Mouse (Mus musculus) MEL (cell line): ENCODE data around the gene Mgat4b. TPM values are rescaled to one million over a fixed set of nuclear protein-coding genes. Genes with fewer than 3 reads are reported as not detected.

ENCODE experiments used
- DNase-seq: peaks from one replicate; pipeline ENCODE4 v3.0.0; 2011; ENCODE audit warnings: low read depth, low spot score
- H3K27ac ChIP-seq: 2 replicates; pipeline ENCODE4 v1.5.1; 2012; ENCODE audit warnings: low read depth, mild to moderate bottlenecking, control low read depth, low read length, moderate library complexity; ENCODE audit not compliant: control insufficient read depth
- H3K27me3 ChIP-seq, 2 experiments: fragments of 150-350 bp in 1 of 2; sonication (generic) in 1 of 2; 2 replicates each; pipeline ENCODE4 v1.6.1; 2012; ENCODE audit warnings: low read length in 2 of 2, mild to moderate bottlenecking in 2 of 2, improper control_type of control experiment in 1 of 2, moderate library complexity in 1 of 2; ENCODE audit not compliant: insufficient read depth in 2 of 2, control insufficient read depth in 1 of 2
- H3K36me3 ChIP-seq, 2 experiments: 2 replicates each; pipeline ENCODE4 v1.6.1; 2012 to 2014; ENCODE audit warnings: low read length in 2 of 2, improper control_type of control experiment in 1 of 2, inconsistent platforms in 1 of 2, mild to moderate bottlenecking in 1 of 2; ENCODE audit not compliant: insufficient read depth in 2 of 2, control insufficient read depth in 1 of 2
- H3K4me1 ChIP-seq, 2 experiments: fragments of 150-350 bp in 1 of 2; sonication (generic) in 1 of 2; 2 replicates each; pipeline ENCODE4 v1.6.1; 2012; ENCODE audit warnings: low read length in 2 of 2, improper control_type of control experiment in 1 of 2, mild to moderate bottlenecking in 1 of 2; ENCODE audit not compliant: insufficient read depth in 2 of 2, control insufficient read depth in 1 of 2
- H3K4me3 ChIP-seq, 2 experiments: fragments of 150-350 bp in 1 of 2; sonication (generic) in 1 of 2; 2 replicates each; pipeline ENCODE4 v1.5.1; 2012; ENCODE audit warnings: low read depth in 2 of 2, low read length in 2 of 2, mild to moderate bottlenecking in 2 of 2, moderate library complexity in 2 of 2, control low read depth in 1 of 2, improper control_type of control experiment in 1 of 2; ENCODE audit not compliant: control insufficient read depth in 1 of 2, insufficient read depth in 1 of 2
- H3K79me2 ChIP-seq: 2 replicates; pipeline ENCODE4 v1.6.1; 2012; ENCODE audit warnings: mild to moderate bottlenecking, low read length, moderate library complexity; ENCODE audit not compliant: control insufficient read depth, poor library complexity, insufficient read depth
- H3K9ac ChIP-seq: 2 replicates; pipeline ENCODE4 v1.6.1; 2012; ENCODE audit warnings: low read depth, mild to moderate bottlenecking, control low read depth, low read length, moderate library complexity; ENCODE audit not compliant: control insufficient read depth, poor library complexity, severe bottlenecking
- H3K9me3 ChIP-seq: fragments of 150-350 bp; sonication (generic); replicated peaks from 2 replicates; pipeline ENCODE4 v1.6.1; 2012; ENCODE audit warnings: mild to moderate bottlenecking, low read length, improper control_type of control experiment, moderate library complexity; ENCODE audit not compliant: insufficient read depth
- BHLHE40 ChIP-seq: IDR thresholded peaks from 2 replicates; pipeline ENCODE4 v1.6.1; 2012; ENCODE audit warnings: low read depth, mild to moderate bottlenecking, inconsistent platforms, low read length, improper control_type of control experiment, borderline replicate concordance
- CHD2 ChIP-seq: IDR thresholded peaks from 2 replicates; pipeline ENCODE4 v1.6.1; 2011; ENCODE audit warnings: low read length, improper control_type of control experiment
- CTCF ChIP-seq, 3 experiments: IDR thresholded peaks in 2 of 3; conservative IDR thresholded peaks in 1 of 3; 2 replicates each; pipeline ENCODE4 v1.5.1; 2011 to 2012; ENCODE audit warnings: low read length in 3 of 3, low read depth in 2 of 3, mild to moderate bottlenecking in 2 of 3, improper control_type of control experiment in 1 of 3, inconsistent platforms in 1 of 3, mixed read lengths in 1 of 3, moderate library complexity in 1 of 3; ENCODE audit not compliant: control insufficient read depth in 1 of 3, insufficient read depth in 1 of 3, poor library complexity in 1 of 3, severe bottlenecking in 1 of 3
- E2F4 ChIP-seq: IDR thresholded peaks from 2 replicates; pipeline ENCODE4 v1.6.1; 2011; ENCODE audit warnings: low read depth, low read length, improper control_type of control experiment, borderline replicate concordance
- EP300 ChIP-seq, 2 experiments: IDR thresholded peaks; 2 replicates each; pipeline ENCODE4 v1.6.1; 2011; ENCODE audit warnings: improper control_type of control experiment in 2 of 2, low read length in 2 of 2, low read depth in 1 of 2, mild to moderate bottlenecking in 1 of 2
- GATA1 ChIP-seq: IDR thresholded peaks from 2 replicates; pipeline ENCODE4 v1.6.1; 2011; ENCODE audit warnings: low read depth, low read length, improper control_type of control experiment
- JUND ChIP-seq: IDR thresholded peaks from 2 replicates; pipeline ENCODE4 v1.6.1; 2011; ENCODE audit warnings: low read depth, mild to moderate bottlenecking, improper control_type of control experiment, low read length
- MAFK ChIP-seq: IDR thresholded peaks from 2 replicates; pipeline ENCODE4 v1.6.1; 2011; ENCODE audit warnings: low read depth, mild to moderate bottlenecking, low read length, improper control_type of control experiment, borderline replicate concordance
- MAZ ChIP-seq: IDR thresholded peaks from 2 replicates; pipeline ENCODE4 v1.6.1; 2012; ENCODE audit warnings: low read depth, mild to moderate bottlenecking, inconsistent platforms, low read length, improper control_type of control experiment
- MEF2A ChIP-seq: IDR thresholded peaks from 2 replicates; pipeline ENCODE4 v1.6.1; 2014; ENCODE audit warnings: low read depth, mild to moderate bottlenecking, inconsistent platforms, low read length, improper control_type of control experiment; ENCODE audit not compliant: poor library complexity, insufficient replicate concordance, severe bottlenecking; ENCODE audit errors: extremely low read depth
- MYC ChIP-seq: IDR thresholded peaks from 2 replicates; pipeline ENCODE4 v1.6.1; 2011; ENCODE audit warnings: low read depth, mild to moderate bottlenecking, low read length, improper control_type of control experiment, moderate library complexity
- NELFE ChIP-seq: IDR thresholded peaks from 2 replicates; pipeline ENCODE4 v1.6.1; 2011; ENCODE audit warnings: low read depth, low read length, improper control_type of control experiment
- POLR2AphosphoS2 ChIP-seq: IDR thresholded peaks from 2 replicates; pipeline ENCODE4 v1.6.1; 2011; ENCODE audit warnings: low read length, improper control_type of control experiment
- SIN3A ChIP-seq: IDR thresholded peaks from 2 replicates; pipeline ENCODE4 v1.6.1; 2012; ENCODE audit warnings: low read length, improper control_type of control experiment, inconsistent platforms
- SMC3 ChIP-seq: IDR thresholded peaks from 2 replicates; pipeline ENCODE4 v1.6.1; 2011; ENCODE audit warnings: low read depth, low read length, improper control_type of control experiment
- TBP ChIP-seq: IDR thresholded peaks from 2 replicates; pipeline ENCODE4 v1.8.0; 2011; ENCODE audit warnings: low read depth, low read length, improper control_type of control experiment
- TCF12 ChIP-seq: IDR thresholded peaks from 2 replicates; pipeline ENCODE4 v1.6.1; 2014; ENCODE audit warnings: low read depth, mild to moderate bottlenecking, inconsistent platforms, low read length, improper control_type of control experiment, moderate library complexity
- USF1 ChIP-seq: IDR thresholded peaks from 2 replicates; pipeline ENCODE4 v1.6.1; 2014; ENCODE audit warnings: low read depth, mild to moderate bottlenecking, inconsistent platforms, low read length, improper control_type of control experiment, moderate library complexity
- ZC3H11A ChIP-seq: IDR thresholded peaks from 2 replicates; pipeline ENCODE4 v1.6.1; 2012; ENCODE audit warnings: low read depth, mild to moderate bottlenecking, inconsistent platforms, low read length, improper control_type of control experiment
- polyA plus RNA-seq, 2 experiments: library from polyadenylated mRNA; stranded (reverse) in 1 of 2; unstranded in 1 of 2; fragments of >175 nt in 1 of 2; fragments of >200 nt in 1 of 2; gene quantifications; 2 replicates each; pipeline versions ENCODE4 v1.2.1 to v1.2.4; 2012; ENCODE audit warnings: low replicate concordance in 2 of 2, low read depth in 1 of 2; ENCODE audit not compliant: insufficient read length in 2 of 2, insufficient read depth in 1 of 2, missing spikeins in 1 of 2
- total RNA-seq: library from RNA; depleted of rRNA; stranded (reverse); fragments of 300-350 nt; gene quantifications from 2 replicates; pipeline ENCODE4 v1.2.3, GENCODE M21; 2012

The Mgat4b gene
- total and polyA plus RNA-seq, 3 experiments, result 33.7 to 69.4 TPM; not detected in 1

- H3K4me3 ChIP-seq, result no peak overlapping the region
- DNase-seq, result no peak
- no peaks in the 10 kb centered on the region for H3K4me1 ChIP-seq
- H3K27ac ChIP-seq, result no peak overlapping the region
- TF ChIP-seq MAFK, result no peak
- no peak for TF ChIP-seq TBP
- TF ChIP-seq USF1, result no peak
- no peak for TF ChIP-seq CTCF (IDR thresholded peaks at IDR 0.05 in 2 of 3, conservative IDR thresholded peaks at IDR 0.05 in 1 of 3; ENCODE audit: control insufficient read depth in 1 of 3, insufficient read depth in 1 of 3, low read depth in 2 of 3, low read length in 3 of 3, poor library complexity in 1 of 3, severe bottlenecking in 1 of 3)
- TF ChIP-seq MYC, result no peak
- no peak for TF ChIP-seq ZC3H11A
- no peak for TF ChIP-seq POLR2AphosphoS2
- no peak for TF ChIP-seq JUND
- TF ChIP-seq MAZ, result no peak
- no peak for TF ChIP-seq BHLHE40
- no peak for TF ChIP-seq EP300 (IDR thresholded peaks at IDR 0.05; ENCODE audit: low read depth in 1 of 2, low read length in 2 of 2)
- TF ChIP-seq SIN3A, result no peak
- TF ChIP-seq, all 39 proteins: peak for 0
- H3K27me3 ChIP-seq, result no peaks in the 10 kb centered on the region
- H3K9me3 ChIP-seq, result no peaks in the 10 kb centered on the region
- no peak overlapping the region for H3K9ac ChIP-seq
- no peaks in the 10 kb centered on the region for H3K79me2 ChIP-seq
- H3K36me3 ChIP-seq, result peaks cover 0 to 17% of the 10 kb centered on the region in 2 experiments; a peak in 2 of 4 replicates
Measured at GRCm38 (mm10) chr11:50263198-50263597, 52.5 kb downstream of the Mgat4b start.

DNA sequence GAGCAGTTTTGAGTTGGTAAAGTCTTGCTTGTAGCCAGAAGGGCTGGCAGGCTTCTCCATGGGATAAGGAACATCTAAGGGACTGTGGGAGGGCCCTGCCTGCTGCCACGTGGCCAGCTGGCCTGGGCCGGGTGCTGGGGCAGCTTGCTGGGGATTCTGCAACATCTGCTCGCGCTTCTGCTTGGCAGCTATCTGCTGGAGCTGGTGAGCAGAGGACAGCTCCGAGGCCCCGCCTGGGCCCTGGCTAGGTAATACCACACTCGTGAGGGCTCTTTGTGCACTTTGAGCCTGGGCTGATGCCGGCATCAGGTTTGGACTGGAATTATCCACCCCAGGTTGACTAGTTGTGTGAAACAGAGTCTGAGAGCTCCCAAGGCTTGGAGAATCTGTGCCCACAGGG is 55.2 kb downstream of the Mgat4b start:
- Histone ChIP-seq H3K27me3 (no peaks in the 10 kb centered on the region), H3K27ac (no peak overlapping the region), H3K9ac (no peak overlapping the region), H3K4me1 (no peaks in the 10 kb centered on the region), H3K4me3 (no peak overlapping the region), H3K36me3 (peaks cover 0 to 11% of the 10 kb centered on the region in 2 experiments; a peak in 2 of 4 replicates), H3K9me3 (no peaks in the 10 kb centered on the region), H3K79me2 (no peaks in the 10 kb centered on the region)
- DNase-seq, result no peak
- TF ChIP-seq TCF12, result no peak
- no peak for TF ChIP-seq GATA1
- no peak for TF ChIP-seq ZC3H11A
- TF ChIP-seq CHD2, result no peak
- TF ChIP-seq SMC3, result no peak
- TF ChIP-seq MAZ, result no peak
- no peak for TF ChIP-seq E2F4
- TF ChIP-seq NELFE, result no peak
- TF ChIP-seq MEF2A, result no peak
